Mouse (Mus musculus): ENCODE data around the gene Trabd. TPM values are rescaled to one million over a fixed set of nuclear protein-coding genes. Genes with fewer than 3 reads are reported as not detected.

Trabd gene
- polyA plus RNA-seq, 1 experiment from 2014 or later, result 44.4 TPM

DNA sequence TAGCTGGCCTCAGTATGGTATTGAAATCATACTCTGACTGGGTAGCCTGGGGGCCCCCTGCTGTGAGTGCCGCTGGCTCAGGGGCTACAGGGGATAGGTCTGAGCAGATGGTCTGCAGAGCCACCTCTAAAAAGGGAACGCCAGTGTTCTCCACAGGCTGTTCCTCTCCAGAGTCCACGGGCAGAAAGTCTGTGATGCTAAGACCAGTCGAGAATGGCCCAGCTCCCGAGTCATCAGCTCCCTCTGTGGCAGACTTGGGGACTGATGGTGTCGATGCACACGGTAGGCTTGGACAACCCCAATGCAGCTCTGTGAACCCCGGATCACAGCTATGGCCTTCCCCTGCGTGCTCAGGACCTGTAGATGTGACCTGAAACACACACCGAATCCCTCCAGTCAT lies 29.0 kb downstream of the Trabd start:
- Histone ChIP-seq H3K9ac (ENCODE audit: low read length) (no peak overlapping the region), H3K27ac (ENCODE audit: low read depth) (no peak overlapping the region), H3K9me3 (ENCODE audit: control insufficient read depth, low read length) (no peaks in the 10 kb centered on the region), H3K4me1 (replicated peaks; ENCODE audit: control insufficient read depth, insufficient read depth, low read length) (no peaks in the 10 kb centered on the region), H3K4me3 (ENCODE audit: low read depth, low read length) (no peak overlapping the region), H3K36me3 (ENCODE audit: control insufficient read depth, insufficient read depth, low read length) (peaks cover 97% of the 10 kb centered on the region), H3K27me3 (replicated peaks; ENCODE audit: control insufficient read depth, insufficient read depth, low read length) (no peaks in the 10 kb centered on the region), H3K4me2 (ENCODE audit: low read length) (no peak overlapping the region)
- ATAC-seq (replicated peaks; ENCODE audit: low FRiP score, low TSS enrichment, low read depth) (no peak), DNase-seq (ENCODE audit: low spot score) (no peak)
- 89% methylated on average over 10 of the region's 10 CpGs for WGBS

DNA sequence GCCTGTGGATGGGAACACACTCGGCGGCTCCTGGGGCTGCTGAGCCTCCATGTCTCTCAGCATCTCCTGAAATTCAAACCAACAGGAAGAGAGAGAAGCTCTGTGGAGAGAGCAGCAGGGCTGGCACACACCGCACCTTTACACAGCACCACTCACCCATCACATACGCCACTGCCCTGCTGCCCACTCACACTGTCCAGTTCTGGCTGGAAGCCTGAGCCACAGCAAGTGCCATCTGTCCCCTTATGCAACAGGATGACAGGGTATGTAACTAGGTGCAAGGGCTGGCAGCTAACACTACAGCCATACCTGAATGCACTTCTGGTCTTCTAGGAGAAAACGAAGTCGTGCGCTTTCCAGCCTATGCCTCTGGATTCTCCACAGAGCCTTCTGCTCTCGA lies 29.5 kb downstream of the Trabd start:
- Histone ChIP-seq H3K4me2 (ENCODE audit: low read length) (no peak overlapping the region), H3K4me3 (ENCODE audit: low read depth, low read length) (no peak overlapping the region), H3K27me3 (replicated peaks; ENCODE audit: control insufficient read depth, insufficient read depth, low read length) (no peaks in the 10 kb centered on the region), H3K9ac (ENCODE audit: low read length) (no peak overlapping the region), H3K27ac (ENCODE audit: low read depth) (no peak overlapping the region), H3K36me3 (ENCODE audit: control insufficient read depth, insufficient read depth, low read length) (peaks cover 95% of the 10 kb centered on the region), H3K4me1 (replicated peaks; ENCODE audit: control insufficient read depth, insufficient read depth, low read length) (no peaks in the 10 kb centered on the region), H3K9me3 (ENCODE audit: control insufficient read depth, low read length) (no peaks in the 10 kb centered on the region)
- DNase-seq (ENCODE audit: low spot score) (no peak), ATAC-seq (replicated peaks; ENCODE audit: low FRiP score, low TSS enrichment, low read depth) (no peak)
- 96% methylated on average over 8 of the region's 8 CpGs for WGBS

DNA sequence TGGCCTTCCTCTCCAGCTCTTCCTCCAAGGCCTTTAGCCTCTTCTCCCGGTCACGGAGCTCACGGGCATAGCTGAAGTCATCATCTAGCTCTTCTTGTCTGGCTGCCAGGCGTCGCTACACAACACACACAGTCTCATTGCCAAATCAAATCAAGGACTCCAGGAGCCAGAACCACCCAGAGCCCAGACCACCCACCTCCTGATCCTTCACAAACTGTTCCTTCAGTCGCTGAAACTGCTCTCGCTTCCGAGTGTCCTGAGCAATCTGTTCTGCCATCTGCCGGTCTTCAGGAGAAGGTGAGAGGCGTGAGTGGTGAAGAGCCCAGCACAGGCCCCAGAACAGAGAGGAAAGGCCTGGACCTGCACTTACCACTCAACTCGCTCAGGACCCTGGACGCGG lies 31.1 kb downstream of the Trabd start:
- DNase-seq (ENCODE audit: low spot score), result no peak
- no peaks in the 10 kb centered on the region for H3K9me3 ChIP-seq (ENCODE audit: control insufficient read depth, low read length)
- no peaks in the 10 kb centered on the region for H3K27me3 ChIP-seq (replicated peaks; ENCODE audit: control insufficient read depth, insufficient read depth, low read length)
- no peak overlapping the region for H3K27ac ChIP-seq (ENCODE audit: low read depth)
- no peak overlapping the region for H3K9ac ChIP-seq (ENCODE audit: low read length)
- H3K4me2 ChIP-seq (ENCODE audit: low read length), result no peak overlapping the region
- WGBS, result 91% methylated on average over 13 of the region's 13 CpGs
- ATAC-seq (replicated peaks; ENCODE audit: low FRiP score, low TSS enrichment, low read depth), result no peak
- no peak overlapping the region for H3K4me3 ChIP-seq (ENCODE audit: low read depth, low read length)
- H3K36me3 ChIP-seq (ENCODE audit: control insufficient read depth, insufficient read depth, low read length), result peaks cover 95% of the 10 kb centered on the region
- H3K4me1 ChIP-seq (replicated peaks; ENCODE audit: control insufficient read depth, insufficient read depth, low read length), result no peaks in the 10 kb centered on the region

DNA sequence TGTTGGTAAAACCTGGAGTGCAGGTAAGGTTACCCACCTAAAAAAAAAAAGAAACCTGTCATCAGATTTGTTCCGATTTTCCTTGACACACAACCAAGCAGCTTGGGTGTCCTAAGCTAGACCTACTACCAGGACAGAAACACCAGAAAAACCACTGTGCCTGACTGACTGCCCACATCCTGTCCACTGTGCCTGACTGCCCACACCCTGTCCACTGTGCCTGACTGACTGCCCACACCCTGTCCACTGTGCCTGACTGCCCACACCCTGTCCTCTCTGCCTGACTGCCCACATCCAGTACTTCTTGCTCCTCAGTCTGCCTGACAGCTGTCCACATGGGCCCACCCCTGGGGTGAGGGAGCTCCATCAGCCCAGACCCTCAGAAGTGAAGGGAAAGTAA lies 32.1 kb downstream of the Trabd start:
- ATAC-seq (replicated peaks; ENCODE audit: low FRiP score, low TSS enrichment, low read depth) (no peak), DNase-seq (ENCODE audit: low spot score) (no peak)
- H3K36me3 ChIP-seq (ENCODE audit: control insufficient read depth, insufficient read depth, low read length), result peaks cover 95% of the 10 kb centered on the region
- no peak overlapping the region for H3K4me2 ChIP-seq (ENCODE audit: low read length)
- no peak overlapping the region for H3K27ac ChIP-seq (ENCODE audit: low read depth)
- WGBS, result 95% methylated on average over 1 of the region's 1 CpGs
- H3K9me3 ChIP-seq (ENCODE audit: control insufficient read depth, low read length), result no peaks in the 10 kb centered on the region
- no peaks in the 10 kb centered on the region for H3K27me3 ChIP-seq (replicated peaks; ENCODE audit: control insufficient read depth, insufficient read depth, low read length)
- no peaks in the 10 kb centered on the region for H3K4me1 ChIP-seq (replicated peaks; ENCODE audit: control insufficient read depth, insufficient read depth, low read length)
- no peak overlapping the region for H3K9ac ChIP-seq (ENCODE audit: low read length)
- H3K4me3 ChIP-seq (ENCODE audit: low read depth, low read length), result no peak overlapping the region

DNA sequence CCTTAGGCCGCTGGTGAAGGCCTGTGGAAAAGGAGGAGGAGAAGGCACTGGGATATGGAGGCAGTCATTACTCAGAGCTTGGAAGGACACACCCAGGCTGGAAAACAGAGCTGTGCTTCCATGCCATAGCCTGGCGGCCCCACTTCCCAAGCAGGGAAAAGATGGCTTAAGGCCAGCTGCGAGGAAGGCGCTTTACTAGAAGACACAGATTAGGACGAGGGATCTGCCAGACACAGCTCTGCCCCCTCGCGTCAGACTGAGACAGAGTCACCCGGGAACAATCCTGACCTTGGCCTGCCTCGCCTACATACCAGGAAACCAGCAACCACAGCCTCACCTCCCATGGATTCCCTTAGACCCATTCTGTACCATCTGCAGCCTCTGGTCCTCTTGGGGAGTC lies 35.2 kb downstream of the Trabd start:
- no peak for ATAC-seq (replicated peaks; ENCODE audit: low FRiP score, low TSS enrichment, low read depth)
- H3K4me3 ChIP-seq (ENCODE audit: low read depth, low read length), result no peak overlapping the region
- peaks cover 95% of the 10 kb centered on the region for H3K36me3 ChIP-seq (ENCODE audit: control insufficient read depth, insufficient read depth, low read length)
- H3K27me3 ChIP-seq (replicated peaks; ENCODE audit: control insufficient read depth, insufficient read depth, low read length), result no peaks in the 10 kb centered on the region
- no peak overlapping the region for H3K9ac ChIP-seq (ENCODE audit: low read length)
- H3K4me2 ChIP-seq (ENCODE audit: low read length), result no peak overlapping the region
- 79% methylated on average over 9 of the region's 9 CpGs for WGBS
- no peak for DNase-seq (ENCODE audit: low spot score)
- H3K4me1 ChIP-seq (replicated peaks; ENCODE audit: control insufficient read depth, insufficient read depth, low read length), result no peaks in the 10 kb centered on the region
- no peak overlapping the region for H3K27ac ChIP-seq (ENCODE audit: low read depth)
- H3K9me3 ChIP-seq (ENCODE audit: control insufficient read depth, low read length), result no peaks in the 10 kb centered on the region

DNA sequence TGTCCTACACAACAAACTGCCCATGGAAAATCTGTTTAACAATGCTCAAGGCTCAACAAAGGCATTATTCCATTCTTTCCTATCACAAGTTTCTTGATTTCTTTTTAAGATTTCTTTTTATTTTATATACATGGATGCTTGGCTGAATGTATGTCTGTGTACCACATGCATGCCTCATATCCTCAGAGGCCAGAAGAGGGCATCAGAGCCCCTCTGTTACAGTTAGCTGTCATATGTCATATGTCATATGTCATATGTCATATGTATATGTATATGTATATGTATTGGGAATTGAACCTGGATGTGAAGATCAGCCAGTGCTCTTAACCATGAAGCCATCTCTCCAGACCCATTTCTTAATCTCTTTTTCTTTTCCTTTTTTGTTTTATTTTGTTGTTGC lies 43.1 kb downstream of the Trabd start:
- H3K9ac ChIP-seq (ENCODE audit: low read length), result no peak overlapping the region
- H3K36me3 ChIP-seq (ENCODE audit: control insufficient read depth, insufficient read depth, low read length), result peaks cover 42% of the 10 kb centered on the region
- H3K9me3 ChIP-seq (ENCODE audit: control insufficient read depth, low read length), result no peaks in the 10 kb centered on the region
- DNase-seq (ENCODE audit: low spot score) (no peak), ATAC-seq (replicated peaks; ENCODE audit: low FRiP score, low TSS enrichment, low read depth) (no peak)
- H3K4me3 ChIP-seq (ENCODE audit: low read depth, low read length), result no peak overlapping the region
- no peak overlapping the region for H3K27ac ChIP-seq (ENCODE audit: low read depth)
- no peak overlapping the region for H3K4me2 ChIP-seq (ENCODE audit: low read length)
- H3K4me1 ChIP-seq (replicated peaks; ENCODE audit: control insufficient read depth, insufficient read depth, low read length), result peaks cover 18% of the 10 kb centered on the region
- H3K27me3 ChIP-seq (replicated peaks; ENCODE audit: control insufficient read depth, insufficient read depth, low read length), result no peaks in the 10 kb centered on the region

DNA sequence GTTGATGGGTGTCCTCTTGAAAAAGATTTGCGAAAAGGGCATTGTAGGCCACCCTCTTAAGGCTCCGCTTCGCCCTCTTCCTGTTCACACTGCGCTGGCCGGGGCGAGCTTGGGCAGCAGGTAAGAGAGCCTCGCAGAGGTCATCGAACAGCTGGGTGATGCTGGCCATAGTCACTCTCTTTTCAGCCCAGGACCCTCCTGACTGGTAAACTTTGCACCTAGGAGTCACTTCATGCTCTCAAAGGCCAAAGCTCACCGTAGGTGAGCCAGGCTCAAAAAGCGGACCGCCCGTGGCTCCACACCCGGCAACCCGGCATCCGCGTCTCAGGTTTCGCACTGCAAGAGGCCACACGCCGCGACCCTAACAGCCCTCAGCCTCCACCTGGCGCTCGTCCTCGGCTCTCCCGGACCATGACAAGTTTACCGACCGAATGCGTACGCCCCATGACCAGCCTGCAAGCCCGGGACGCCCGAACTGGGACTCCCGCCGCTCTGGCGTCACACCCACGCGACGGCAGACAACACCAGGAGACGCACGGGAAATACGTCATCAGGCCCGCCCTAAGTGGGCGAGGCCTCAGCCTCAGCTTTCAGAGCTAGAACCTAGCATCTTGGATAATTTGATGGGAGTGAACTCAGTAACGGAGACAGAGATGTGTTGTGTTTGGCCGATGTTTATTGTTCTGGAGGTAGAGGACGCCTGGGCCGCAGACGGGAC lies 47.9 kb downstream of the Trabd start, which contains the start of gene Tubgcp6:
TSS of gene Tubgcp6 (minus strand) at position 464 of the 718 bp plus-strand sequence.
- H3K36me3 ChIP-seq (ENCODE audit: control insufficient read depth, insufficient read depth, low read length), result peaks cover 17% of the 10 kb centered on the region
- WGBS, result under 1% methylated on average over 47 of the region's 47 CpGs
- H3K9ac ChIP-seq (ENCODE audit: low read length), result peak within 1 kb of the TSS; percentile 86
- no peaks in the 10 kb centered on the region for H3K9me3 ChIP-seq (ENCODE audit: control insufficient read depth, low read length)
- H3K4me2 ChIP-seq (ENCODE audit: low read length), result peak within 1 kb of the TSS; percentile 88
- H3K27ac ChIP-seq (ENCODE audit: low read depth), result peak within 1 kb of the TSS; percentile 45; the same call in 1 of the 2 replicates
- DNase-seq (ENCODE audit: low spot score) (peak; percentile 98), ATAC-seq (replicated peaks; ENCODE audit: low FRiP score, low TSS enrichment, low read depth) (peak; percentile 86)
- peak within 1 kb of the TSS; percentile 94 for H3K4me3 ChIP-seq (ENCODE audit: low read depth, low read length)
- peaks cover 31% of the 10 kb centered on the region for H3K4me1 ChIP-seq (replicated peaks; ENCODE audit: control insufficient read depth, insufficient read depth, low read length)
- no peaks in the 10 kb centered on the region for H3K27me3 ChIP-seq (replicated peaks; ENCODE audit: control insufficient read depth, insufficient read depth, low read length)

DNA sequence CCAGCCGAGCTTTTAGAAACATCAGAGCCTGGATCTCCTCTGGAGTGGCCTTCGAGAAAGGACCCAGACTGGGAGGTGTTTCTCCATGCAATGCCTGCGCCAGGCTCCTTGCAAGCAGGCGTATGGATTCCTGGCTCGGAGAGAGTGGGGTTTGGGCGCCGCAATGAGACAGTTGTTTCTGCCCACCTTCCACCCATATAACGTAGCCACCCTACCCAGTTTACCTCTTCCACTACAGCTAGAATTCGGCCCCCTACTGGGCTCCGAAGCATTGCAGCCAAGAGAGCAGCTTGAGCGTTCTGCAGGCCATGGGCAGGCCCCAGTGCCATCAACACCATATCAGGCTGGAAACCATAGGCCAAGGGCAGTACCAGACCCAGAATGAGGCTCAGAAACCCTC lies 48.7 kb downstream of the Trabd start:
- DNase-seq (ENCODE audit: low spot score) (peak; percentile 57), ATAC-seq (replicated peaks; ENCODE audit: low FRiP score, low TSS enrichment, low read depth) (0 out of 2 replicates have a peak, but pooled peaks have one; percentile 6)
- H3K9ac ChIP-seq (ENCODE audit: low read length), result peak overlapping the region; percentile 86
- peak overlapping the region; percentile 45; the same call in 1 of the 2 replicates for H3K27ac ChIP-seq (ENCODE audit: low read depth)
- H3K27me3 ChIP-seq (replicated peaks; ENCODE audit: control insufficient read depth, insufficient read depth, low read length), result no peaks in the 10 kb centered on the region
- H3K4me3 ChIP-seq (ENCODE audit: low read depth, low read length), result peak overlapping the region; percentile 94
- peak overlapping the region; percentile 88 for H3K4me2 ChIP-seq (ENCODE audit: low read length)
- 32% methylated on average over 11 of the region's 11 CpGs for WGBS
- H3K36me3 ChIP-seq (ENCODE audit: control insufficient read depth, insufficient read depth, low read length), result peaks cover 11% of the 10 kb centered on the region; the same call in 1 of the 2 replicates
- no peaks in the 10 kb centered on the region for H3K9me3 ChIP-seq (ENCODE audit: control insufficient read depth, low read length)
- H3K4me1 ChIP-seq (replicated peaks; ENCODE audit: control insufficient read depth, insufficient read depth, low read length), result peaks cover 34% of the 10 kb centered on the region

DNA sequence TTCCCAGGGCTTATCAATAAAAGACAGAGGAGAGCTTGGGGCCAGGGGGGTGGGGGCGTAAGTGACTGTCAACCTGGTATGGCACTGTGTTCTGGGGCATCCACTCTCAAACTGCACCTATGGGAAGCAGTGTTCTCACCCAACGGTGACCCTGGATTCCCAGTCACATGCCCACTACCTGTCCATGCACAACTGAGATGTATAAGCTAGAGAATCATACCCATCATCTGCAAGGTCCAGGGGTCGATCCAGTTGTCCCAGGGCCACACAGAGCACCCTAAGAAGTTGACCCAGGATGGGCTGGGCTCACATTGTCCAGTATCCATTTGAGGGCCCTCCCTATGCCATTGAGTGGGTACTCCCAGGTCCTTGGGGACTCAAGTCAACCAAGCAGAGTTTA lies 49.4 kb downstream of the Trabd start:
- ATAC-seq (replicated peaks; ENCODE audit: low FRiP score, low TSS enrichment, low read depth), result no peak
- WGBS, result 91% methylated on average over 3 of the region's 3 CpGs
- peaks cover 34% of the 10 kb centered on the region for H3K4me1 ChIP-seq (replicated peaks; ENCODE audit: control insufficient read depth, insufficient read depth, low read length)

More for the DNA sequence above, 49.4 kb downstream of the Trabd start:
- H3K27ac ChIP-seq (ENCODE audit: low read depth), result no peak overlapping the region
- H3K4me3 ChIP-seq (ENCODE audit: low read depth, low read length), result no peak overlapping the region
- H3K9ac ChIP-seq (ENCODE audit: low read length), result no peak overlapping the region
- H3K36me3 ChIP-seq (ENCODE audit: control insufficient read depth, insufficient read depth, low read length), result peaks cover 11% of the 10 kb centered on the region; the same call in 1 of the 2 replicates
- H3K4me2 ChIP-seq (ENCODE audit: low read length), result no peak overlapping the region
- H3K27me3 ChIP-seq (replicated peaks; ENCODE audit: control insufficient read depth, insufficient read depth, low read length), result no peaks in the 10 kb centered on the region
- no peak for DNase-seq (ENCODE audit: low spot score)
- H3K9me3 ChIP-seq (ENCODE audit: control insufficient read depth, low read length), result no peaks in the 10 kb centered on the region
